Mouse (Mus musculus): Measurements from ENCODE around the gene Odf3b.

The Odf3b gene

GRCm38 (mm10) chr15:89374801-89375534, 4.1 kb downstream of the Odf3b start:
- no peak for DNase-seq (ENCODE audit: low spot score in 2 of 2)

GRCm38 (mm10) chr15:89374340-89374739, 4.7 kb downstream of the Odf3b start:
- no peak for DNase-seq (ENCODE audit: low spot score in 2 of 2)

- DNase-seq (ENCODE audit: low spot score in 2 of 2): peak; percentile 95
Observed at GRCm38 (mm10) chr15:89373762-89374248, 5.3 kb downstream of the Odf3b start, which contains the start of gene Sco2. TSS of gene Sco2 (minus strand) at chr15:89373846.

- peak; percentile 86 to 89 for DNase-seq (ENCODE audit: low spot score in 2 of 2)
Observed at GRCm38 (mm10) chr15:89373027-89373761, 5.9 kb downstream of the Odf3b start.

GRCm38 (mm10) chr15:89372536-89372935, 6.5 kb downstream of the Odf3b start:
- no peak for DNase-seq (ENCODE audit: low spot score in 2 of 2)

- DNase-seq (ENCODE audit: low spot score in 2 of 2): no peak
Observed at GRCm38 (mm10) chr15:89372068-89372467, 7.0 kb downstream of the Odf3b start.

GRCm38 (mm10) chr15:89365141-89365551, 13.9 kb downstream of the Odf3b start:
- DNase-seq (ENCODE audit: low spot score in 2 of 2): no peak

- no peak for DNase-seq (ENCODE audit: low spot score in 2 of 2)
Observed at GRCm38 (mm10) chr15:89363051-89363450, 16.0 kb downstream of the Odf3b start.

- no peak for DNase-seq (ENCODE audit: low spot score in 2 of 2)
Observed at GRCm38 (mm10) chr15:89358784-89359183, 20.3 kb downstream of the Odf3b start.

GRCm38 (mm10) chr15:89356372-89356771, 22.7 kb downstream of the Odf3b start:
- peak; percentile 56 to 66 for DNase-seq (ENCODE audit: low spot score in 2 of 2)

GRCm38 (mm10) chr15:89355241-89356187, 23.6 kb downstream of the Odf3b start, which contains the start of the genes Lmf2 and Ncaph2:
TSS of gene Lmf2 (minus strand) at chr15:89355659.
TSS of gene Ncaph2 (plus strand) at chr15:89355719.
- DNase-seq (ENCODE audit: low spot score in 2 of 2): peak; percentile 94 to 96

GRCm38 (mm10) chr15:89354455-89354854, 24.6 kb downstream of the Odf3b start:
- DNase-seq (ENCODE audit: low spot score in 2 of 2): no peak

- DNase-seq (ENCODE audit: low spot score in 2 of 2): no peak
Observed at GRCm38 (mm10) chr15:89353837-89354236, 25.2 kb downstream of the Odf3b start.

GRCm38 (mm10) chr15:89352795-89353194, 26.3 kb downstream of the Odf3b start:
- no peak for DNase-seq (ENCODE audit: low spot score in 2 of 2)

- DNase-seq (ENCODE audit: low spot score in 2 of 2): no peak
Observed at GRCm38 (mm10) chr15:89352054-89352453, 27.0 kb downstream of the Odf3b start.

GRCm38 (mm10) chr15:89351302-89351701, 27.8 kb downstream of the Odf3b start:
- DNase-seq (ENCODE audit: low spot score in 2 of 2): no peak

- DNase-seq (ENCODE audit: low spot score in 2 of 2): no peak
Observed at GRCm38 (mm10) chr15:89350447-89350846, 28.6 kb downstream of the Odf3b start.

GRCm38 (mm10) chr15:89343325-89343724, 35.8 kb downstream of the Odf3b start:
- no peak for DNase-seq (ENCODE audit: low spot score in 2 of 2)

- DNase-seq (ENCODE audit: low spot score in 2 of 2): no peak
Observed at GRCm38 (mm10) chr15:89341678-89342077, 37.4 kb downstream of the Odf3b start.

GRCm38 (mm10) chr15:89340136-89340535, 38.9 kb downstream of the Odf3b start:
- no peak for DNase-seq (ENCODE audit: low spot score in 2 of 2)

- no peak for DNase-seq (ENCODE audit: low spot score in 2 of 2)
Observed at GRCm38 (mm10) chr15:89339696-89340095, 39.4 kb downstream of the Odf3b start.

- DNase-seq (ENCODE audit: low spot score in 2 of 2): no peak
Observed at GRCm38 (mm10) chr15:89336422-89336821, 42.7 kb downstream of the Odf3b start.
